Mouse (Mus musculus) lung, postnatal 0 days (tissue): ENCODE measurements around the gene Ccl7.

ENCODE experiments used
- CTCF ChIP-seq: IDR thresholded peaks from 2 replicates; pipeline ENCODE4 v1.5.1; 2016; ENCODE audit warnings: antibody characterized with exemption, mild to moderate bottlenecking
- EP300 ChIP-seq: IDR thresholded peaks from 2 replicates; pipeline ENCODE4 v1.6.1; 2016; ENCODE audit warnings: antibody characterized with exemption, mild to moderate bottlenecking, control low read depth

DNA sequence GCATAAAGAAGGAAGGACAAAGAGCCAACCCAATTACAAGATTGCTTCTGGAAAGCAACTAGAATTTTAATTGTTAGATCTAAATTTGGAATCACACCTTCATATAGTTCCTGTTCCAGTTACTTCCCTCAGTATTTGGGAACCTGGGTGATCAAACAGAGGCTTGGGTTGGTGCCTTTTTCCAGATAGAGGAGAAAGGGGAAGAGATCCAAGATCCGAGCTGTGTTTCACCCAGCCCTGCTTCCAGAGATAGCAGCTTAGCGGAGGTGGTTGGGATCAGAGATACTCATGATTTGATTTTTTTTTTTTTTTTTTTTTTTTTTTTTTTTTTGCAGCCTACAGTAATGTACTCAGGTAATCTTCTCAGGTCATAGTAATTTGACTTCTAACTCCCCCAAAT, 9.7 kb upstream of the Ccl7 start:
- TF ChIP-seq CTCF (no peak), EP300 (no peak)
